Mouse (Mus musculus) C2C12 (cell line): ENCODE measurements around the gene Kif18a. TPM values are rescaled to one million over a fixed set of nuclear protein-coding genes. Genes with fewer than 3 reads are reported as not detected.

Experiments used
- H3K27me3 ChIP-seq: one replicate; pipeline ENCODE4 v1.6.1; 2011; ENCODE audit not compliant: control insufficient read depth, insufficient read depth, insufficient read length
- H3K36me3 ChIP-seq: one replicate; pipeline ENCODE4 v1.6.1; 2011; ENCODE audit not compliant: control insufficient read depth, insufficient read depth
- H3K4me3 ChIP-seq: one replicate; pipeline ENCODE4 v1.5.1; 2011; ENCODE audit warnings: mild to moderate bottlenecking, control low read depth; ENCODE audit not compliant: poor library complexity, insufficient read depth, severe bottlenecking
- H3K79me2 ChIP-seq: one replicate; pipeline ENCODE4 v1.6.1; 2011; ENCODE audit not compliant: control insufficient read depth, insufficient read depth
- H3K79me3 ChIP-seq: one replicate; pipeline ENCODE4 v1.6.1; 2011; ENCODE audit warnings: low read depth, control low read depth
- H3ac ChIP-seq: one replicate; pipeline ENCODE3; 2011; ENCODE audit warnings: low read depth; ENCODE audit not compliant: control insufficient read depth, insufficient read length
- CEBPB ChIP-seq: IDR thresholded peaks from one replicate; pipeline ENCODE4 v1.6.1; 2011; ENCODE audit warnings: low read depth, mild to moderate bottlenecking, control low read depth, moderate library complexity
- CTCF ChIP-seq: IDR thresholded peaks from one replicate; pipeline ENCODE4 v1.5.1; 2011; ENCODE audit not compliant: control insufficient read depth, insufficient read depth, insufficient read length
- FOSL1 ChIP-seq: IDR thresholded peaks from one replicate; pipeline ENCODE4 v1.8.0; 2011; ENCODE audit warnings: mild to moderate bottlenecking, low read length; ENCODE audit not compliant: poor library complexity, insufficient read depth, severe bottlenecking
- MAX ChIP-seq: IDR thresholded peaks from one replicate; pipeline ENCODE4 v1.6.1; 2011; ENCODE audit warnings: mild to moderate bottlenecking, control low read depth
- MYOD1 ChIP-seq: IDR thresholded peaks from one replicate; pipeline ENCODE4 v1.6.1; 2011; ENCODE audit warnings: low read depth; ENCODE audit not compliant: control insufficient read depth, insufficient read length
- MYOG ChIP-seq: IDR thresholded peaks from one replicate; pipeline ENCODE4 v1.6.1; 2011; ENCODE audit not compliant: control insufficient read depth, insufficient read length; ENCODE audit errors: extremely low read depth
- USF1 ChIP-seq: IDR thresholded peaks from one replicate; pipeline ENCODE4 v1.6.1; 2011; ENCODE audit warnings: low read depth, mild to moderate bottlenecking, control low read depth, moderate library complexity
- polyA plus RNA-seq: library from polyadenylated mRNA; unstranded; fragments of >200 nt; fragmentation: generic; extraction: Trizol; gene quantifications from one replicate; pipeline ENCODE4 v1.2.1, GENCODE M21; 2012; ENCODE audit warnings: missing spikeins

Gene Kif18a
- polyA plus RNA-seq, 1 experiment, result 2.7 TPM

GRCm38 (mm10) chr2:109384019-109384418 lies 103.5 kb downstream of the Kif18a start:
- no peaks in the 10 kb centered on the region for H3K79me2 ChIP-seq
- no peaks in the 10 kb centered on the region for H3K36me3 ChIP-seq
- H3ac ChIP-seq, result no peak overlapping the region
- TF ChIP-seq MYOG (no peak), MYOD1 (no peak), FOSL1 (no peak), CTCF (no peak), MAX (no peak), USF1 (no peak), CEBPB (no peak)
- H3K4me3 ChIP-seq, result no peak overlapping the region
- no peaks in the 10 kb centered on the region for H3K27me3 ChIP-seq
- H3K79me3 ChIP-seq, result no peaks in the 10 kb centered on the region

- H3K79me2 ChIP-seq, result no peaks in the 10 kb centered on the region
- H3ac ChIP-seq, result no peak overlapping the region
- H3K27me3 ChIP-seq, result no peaks in the 10 kb centered on the region
- no peak for TF ChIP-seq USF1
- TF ChIP-seq MYOG, result no peak
- no peak for TF ChIP-seq MYOD1
- no peak for TF ChIP-seq CEBPB
- no peak for TF ChIP-seq FOSL1
- TF ChIP-seq MAX, result no peak
- TF ChIP-seq CTCF, result no peak
- H3K79me3 ChIP-seq, result no peaks in the 10 kb centered on the region
- no peaks in the 10 kb centered on the region for H3K36me3 ChIP-seq
- H3K4me3 ChIP-seq, result no peak overlapping the region
Observed at GRCm38 (mm10) chr2:109386211-109386610, 105.7 kb downstream of the Kif18a start.

GRCm38 (mm10) chr2:109388733-109389132 lies 108.2 kb downstream of the Kif18a start:
- no peak overlapping the region for H3K4me3 ChIP-seq
- no peaks in the 10 kb centered on the region for H3K27me3 ChIP-seq
- H3K79me2 ChIP-seq, result no peaks in the 10 kb centered on the region
- no peak overlapping the region for H3ac ChIP-seq
- no peaks in the 10 kb centered on the region for H3K79me3 ChIP-seq
- TF ChIP-seq CTCF, result no peak
- TF ChIP-seq FOSL1, result no peak
- no peak for TF ChIP-seq MYOD1
- no peak for TF ChIP-seq USF1
- no peak for TF ChIP-seq MAX
- TF ChIP-seq CEBPB, result no peak
- TF ChIP-seq MYOG, result no peak
- no peaks in the 10 kb centered on the region for H3K36me3 ChIP-seq

GRCm38 (mm10) chr2:109389977-109390376 lies 109.4 kb downstream of the Kif18a start:
- Histone ChIP-seq H3ac (no peak overlapping the region), H3K36me3 (no peaks in the 10 kb centered on the region), H3K79me2 (no peaks in the 10 kb centered on the region), H3K79me3 (no peaks in the 10 kb centered on the region), H3K4me3 (no peak overlapping the region), H3K27me3 (no peaks in the 10 kb centered on the region)
- TF ChIP-seq CEBPB, result no peak
- no peak for TF ChIP-seq MYOG
- TF ChIP-seq FOSL1, result no peak
- no peak for TF ChIP-seq MYOD1
- no peak for TF ChIP-seq MAX
- TF ChIP-seq CTCF, result no peak
- no peak for TF ChIP-seq USF1

Other genes with a start within 250 kb of the Kif18a start
- gene Mettl15, start within 50 bp of the Kif18a start, polyA plus RNA-seq, result 4.4 TPM